Mouse (Mus musculus): ENCODE measurements around the gene Neurl1a.

The Neurl1a gene

GRCm38 (mm10) chr19:47211609-47212312 is 33.1 kb downstream of the Neurl1a start:
- peak; percentile 58 to 59 for DNase-seq (ENCODE audit: low spot score in 2 of 2)

GRCm38 (mm10) chr19:47212401-47212800 is 33.8 kb downstream of the Neurl1a start:
- no peak for DNase-seq (ENCODE audit: low spot score in 2 of 2)

- no peak for DNase-seq (ENCODE audit: low spot score in 2 of 2)
Observed at GRCm38 (mm10) chr19:47213470-47213869, 34.9 kb downstream of the Neurl1a start.

GRCm38 (mm10) chr19:47216766-47217165 is 38.1 kb downstream of the Neurl1a start:
- no peak for DNase-seq (ENCODE audit: low spot score in 2 of 2)

- no peak for DNase-seq (ENCODE audit: low spot score in 2 of 2)
Observed at GRCm38 (mm10) chr19:47219622-47220021, 41.0 kb downstream of the Neurl1a start.

- no peak for DNase-seq (ENCODE audit: low spot score in 2 of 2)
Observed at GRCm38 (mm10) chr19:47220232-47220631, 41.6 kb downstream of the Neurl1a start.

- DNase-seq (ENCODE audit: low spot score in 2 of 2), result no peak
Observed at GRCm38 (mm10) chr19:47221006-47221405, 42.4 kb downstream of the Neurl1a start.

- no peak for DNase-seq (ENCODE audit: low spot score in 2 of 2)
Observed at GRCm38 (mm10) chr19:47221500-47222153, 43.0 kb downstream of the Neurl1a start.

- peak; percentile 46 to 55 for DNase-seq (ENCODE audit: low spot score in 2 of 2)
Observed at GRCm38 (mm10) chr19:47222154-47222840, 43.7 kb downstream of the Neurl1a start.

- DNase-seq (ENCODE audit: low spot score in 2 of 2), result no peak
Observed at GRCm38 (mm10) chr19:47222841-47223557, 44.4 kb downstream of the Neurl1a start.

GRCm38 (mm10) chr19:47224743-47225142 is 46.1 kb downstream of the Neurl1a start:
- peak; percentile 46 to 59 for DNase-seq (ENCODE audit: low spot score in 2 of 2)

- DNase-seq (ENCODE audit: low spot score in 2 of 2), result no peak
Observed at GRCm38 (mm10) chr19:47225791-47226190, 47.2 kb downstream of the Neurl1a start.

GRCm38 (mm10) chr19:47228725-47229252 is 50.2 kb downstream of the Neurl1a start:
- DNase-seq (ENCODE audit: low spot score in 2 of 2), result peak; percentile 73 to 76

- no peak for DNase-seq (ENCODE audit: low spot score in 2 of 2)
Observed at GRCm38 (mm10) chr19:47229461-47229860, 50.8 kb downstream of the Neurl1a start.

GRCm38 (mm10) chr19:47230082-47230481 is 51.5 kb downstream of the Neurl1a start:
- DNase-seq (ENCODE audit: low spot score in 2 of 2), result no peak

GRCm38 (mm10) chr19:47230682-47231081 is 52.1 kb downstream of the Neurl1a start:
- no peak for DNase-seq (ENCODE audit: low spot score in 2 of 2)

- DNase-seq (ENCODE audit: low spot score in 2 of 2), result no peak
Observed at GRCm38 (mm10) chr19:47231389-47231788, 52.8 kb downstream of the Neurl1a start.

GRCm38 (mm10) chr19:47232077-47232865 is 53.7 kb downstream of the Neurl1a start:
- DNase-seq (ENCODE audit: low spot score in 2 of 2), result no peak

GRCm38 (mm10) chr19:47233087-47233486 is 54.5 kb downstream of the Neurl1a start:
- DNase-seq (ENCODE audit: low spot score in 2 of 2), result no peak

- DNase-seq (ENCODE audit: low spot score in 2 of 2), result no peak
Observed at GRCm38 (mm10) chr19:47240076-47240475, 61.5 kb downstream of the Neurl1a start.

- no peak for DNase-seq (ENCODE audit: low spot score in 2 of 2)
Observed at GRCm38 (mm10) chr19:47240957-47241356, 62.3 kb downstream of the Neurl1a start.

Measured in right cerebral cortex, postnatal 10 days (tissue).